Mouse (Mus musculus): ENCODE data around the gene Nefh.

GRCm38 (mm10) chr11:4931009-4931601, 16.8 kb downstream of the Nefh start:
- TF ChIP-seq CTCF (IDR thresholded peaks at IDR 0.05; ENCODE audit: low read depth) (no peak), EP300 (optimal IDR thresholded peaks at IDR 0.05) (no peak)
